Mouse (Mus musculus): ENCODE results near the gene Uap1. TPM values are rescaled to one million over a fixed set of nuclear protein-coding genes. Genes with fewer than 3 reads are reported as not detected.
"Not testable (repeated sequence)": the region's sequence is repeated elsewhere in the genome, so short reads cannot be mapped to it uniquely, and the experiment has no call there.

The Uap1 gene
- polyA plus RNA-seq, 1 experiment: 28.0 TPM

DNA sequence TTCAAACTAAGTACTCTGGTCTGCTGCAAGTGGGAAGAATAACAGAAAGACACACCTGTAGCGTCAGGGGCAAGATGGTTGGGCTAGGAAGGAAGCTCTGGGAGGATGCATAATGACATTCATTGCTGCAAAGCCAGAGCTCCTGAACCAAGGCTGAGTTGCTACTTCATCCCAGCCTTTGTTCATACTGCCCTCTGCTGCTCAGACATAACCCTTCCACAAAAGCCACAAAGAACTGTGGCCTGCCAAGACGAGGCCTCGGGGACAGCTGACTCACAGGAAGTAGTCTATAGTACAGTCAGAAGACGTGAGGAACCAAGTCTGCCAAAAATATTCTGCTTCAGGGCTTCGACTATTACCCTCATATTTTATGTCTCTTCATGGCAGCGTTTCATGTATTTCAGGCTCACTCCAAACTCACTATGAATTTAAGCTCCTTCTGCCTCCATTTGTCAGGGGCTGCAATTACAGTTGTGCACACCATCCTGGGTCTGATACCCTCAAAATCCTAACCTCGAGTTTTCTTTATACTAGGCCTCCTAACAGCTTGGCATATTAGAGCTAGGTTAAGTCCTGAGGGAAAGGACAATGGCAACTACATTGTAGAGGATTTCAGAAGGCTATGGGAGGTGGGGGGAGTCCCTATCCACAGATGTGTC lies 38.3 kb downstream of the Uap1 start:
- TF ChIP-seq POLR2A (IDR thresholded peaks at IDR 0.05; ENCODE audit: borderline replicate concordance, low read depth, low read length) (no peak), CTCF (IDR thresholded peaks at IDR 0.05; ENCODE audit: low read depth, low read length) (peak; percentile 53)
- H3K27ac ChIP-seq (ENCODE audit: insufficient read depth, low read depth, low read length): peak overlapping the region; percentile 16; the same call in 1 of the 2 replicates

GRCm38 (mm10) chr1:170134264-170134663 lies 40.5 kb downstream of the Uap1 start:
- TF ChIP-seq POLR2A (IDR thresholded peaks at IDR 0.05; ENCODE audit: borderline replicate concordance, low read depth, low read length): no peak
- TF ChIP-seq CTCF (IDR thresholded peaks at IDR 0.05; ENCODE audit: low read depth, low read length): no peak
- Histone ChIP-seq H3K4me3 (ENCODE audit: insufficient read depth, low read length) (no peak overlapping the region), H3K27ac (ENCODE audit: insufficient read depth, low read depth, low read length) (no peak overlapping the region), H3K4me1 (ENCODE audit: control insufficient read depth, insufficient read depth, low read length) (peaks cover 6% of the 10 kb centered on the region)

More for the DNA sequence above, 38.3 kb downstream of the Uap1 start:
- Histone ChIP-seq H3K4me3 (ENCODE audit: insufficient read depth, low read length) (no peak overlapping the region), H3K4me1 (ENCODE audit: control insufficient read depth, insufficient read depth, low read length) (peaks cover 6% of the 10 kb centered on the region)

GRCm38 (mm10) chr1:170130962-170131361 lies 43.8 kb downstream of the Uap1 start:
- H3K4me1 ChIP-seq (ENCODE audit: control insufficient read depth, insufficient read depth, low read length): no peaks in the 10 kb centered on the region
- TF ChIP-seq POLR2A (IDR thresholded peaks at IDR 0.05; ENCODE audit: borderline replicate concordance, low read depth, low read length): no peak
- TF ChIP-seq CTCF (IDR thresholded peaks at IDR 0.05; ENCODE audit: low read depth, low read length): no peak
- no peak overlapping the region for H3K27ac ChIP-seq (ENCODE audit: insufficient read depth, low read depth, low read length)
- H3K4me3 ChIP-seq (ENCODE audit: insufficient read depth, low read length): no peak overlapping the region

DNA sequence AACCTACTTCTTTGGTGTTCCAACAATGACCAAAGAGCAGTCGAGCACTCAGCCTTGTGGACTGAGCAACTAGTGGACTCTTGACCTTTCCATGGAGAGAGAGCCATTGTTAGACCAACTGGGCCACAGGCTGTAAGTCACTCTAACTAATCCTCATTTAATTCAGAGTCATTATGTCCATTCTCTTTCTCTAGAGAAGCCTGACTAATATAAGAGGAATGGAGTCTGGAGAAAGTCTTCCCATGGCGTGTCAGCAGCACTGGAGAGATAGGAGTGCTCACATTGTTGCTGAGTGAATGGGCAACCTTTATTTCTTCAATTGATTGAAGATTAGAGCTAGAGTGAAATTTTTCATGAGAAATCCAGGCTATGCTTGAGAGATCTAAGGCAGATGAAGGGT lies 50.1 kb downstream of the Uap1 start:
- TF ChIP-seq CTCF (IDR thresholded peaks at IDR 0.05; ENCODE audit: low read depth, low read length): no peak
- TF ChIP-seq POLR2A (IDR thresholded peaks at IDR 0.05; ENCODE audit: borderline replicate concordance, low read depth, low read length): no peak
- H3K4me3 ChIP-seq (ENCODE audit: insufficient read depth, low read length): no peak overlapping the region
- H3K4me1 ChIP-seq (ENCODE audit: control insufficient read depth, insufficient read depth, low read length): no peaks in the 10 kb centered on the region
- H3K27ac ChIP-seq (ENCODE audit: insufficient read depth, low read depth, low read length): no peak overlapping the region

GRCm38 (mm10) chr1:170113616-170114015 lies 61.1 kb downstream of the Uap1 start:
- TF ChIP-seq CTCF (IDR thresholded peaks at IDR 0.05; ENCODE audit: low read depth, low read length): no peak
- no peak for TF ChIP-seq POLR2A (IDR thresholded peaks at IDR 0.05; ENCODE audit: borderline replicate concordance, low read depth, low read length)
- Histone ChIP-seq H3K4me3 (ENCODE audit: insufficient read depth, low read length) (no peak overlapping the region), H3K27ac (ENCODE audit: insufficient read depth, low read depth, low read length) (no peak overlapping the region), H3K4me1 (ENCODE audit: control insufficient read depth, insufficient read depth, low read length) (no peaks in the 10 kb centered on the region)

- Histone ChIP-seq H3K27ac (ENCODE audit: insufficient read depth, low read depth, low read length) (no peak overlapping the region), H3K4me1 (ENCODE audit: control insufficient read depth, insufficient read depth, low read length) (no peaks in the 10 kb centered on the region), H3K4me3 (ENCODE audit: insufficient read depth, low read length) (no peak overlapping the region)
- no peak for TF ChIP-seq CTCF (IDR thresholded peaks at IDR 0.05; ENCODE audit: low read depth, low read length)
- no peak for TF ChIP-seq POLR2A (IDR thresholded peaks at IDR 0.05; ENCODE audit: borderline replicate concordance, low read depth, low read length)
Observed at GRCm38 (mm10) chr1:170112261-170112660, 62.5 kb downstream of the Uap1 start.

DNA sequence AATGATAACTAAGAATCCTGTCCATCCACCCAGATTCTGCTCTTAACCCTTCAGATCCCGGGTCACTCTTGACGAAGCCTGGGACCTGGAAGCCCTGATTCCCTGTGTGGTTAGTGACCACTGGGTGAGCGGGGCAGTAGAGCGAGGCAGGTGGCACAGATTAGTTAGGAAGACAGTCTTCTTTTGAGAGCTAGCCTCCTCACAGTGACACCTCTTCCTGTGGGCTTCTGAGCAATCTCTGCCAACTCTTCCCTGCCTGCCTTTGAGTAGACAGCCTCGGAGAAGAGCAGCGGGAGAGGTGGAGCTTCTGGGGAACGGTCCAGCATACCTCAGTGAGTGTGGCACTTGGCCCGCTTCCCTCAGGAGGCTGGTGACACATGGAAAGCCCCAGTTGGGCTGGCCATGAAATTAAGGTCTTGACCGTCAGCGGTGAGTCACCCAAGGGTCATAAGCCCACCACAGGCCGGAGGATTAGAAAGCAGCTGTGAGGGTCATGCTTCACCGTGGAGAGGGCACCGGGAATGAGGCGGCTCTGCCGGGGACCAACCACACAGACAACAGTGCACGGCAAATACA lies 63.0 kb downstream of the Uap1 start:
- no peak overlapping the region for H3K4me3 ChIP-seq (ENCODE audit: insufficient read depth, low read length)

GRCm38 (mm10) chr1:170110516-170111332 lies 64.0 kb downstream of the Uap1 start, which contains the start of gene Ddr2:
Gene Ddr2 (minus strand): TSS chr1:170110762.
- H3K27ac ChIP-seq (ENCODE audit: insufficient read depth, low read depth, low read length): no peak within 1 kb of the TSS
- TF ChIP-seq POLR2A (IDR thresholded peaks at IDR 0.05; ENCODE audit: borderline replicate concordance, low read depth, low read length): no peak
- TF ChIP-seq CTCF (IDR thresholded peaks at IDR 0.05; ENCODE audit: low read depth, low read length): no peak
- no peak within 1 kb of the TSS for H3K4me3 ChIP-seq (ENCODE audit: insufficient read depth, low read length)
- H3K4me1 ChIP-seq (ENCODE audit: control insufficient read depth, insufficient read depth, low read length): no peaks in the 10 kb centered on the region

More for the DNA sequence above, 63.0 kb downstream of the Uap1 start:
- TF ChIP-seq POLR2A (IDR thresholded peaks at IDR 0.05; ENCODE audit: borderline replicate concordance, low read depth, low read length) (no peak), CTCF (IDR thresholded peaks at IDR 0.05; ENCODE audit: low read depth, low read length) (no peak)
- H3K4me1 ChIP-seq (ENCODE audit: control insufficient read depth, insufficient read depth, low read length): no peaks in the 10 kb centered on the region
- no peak overlapping the region for H3K27ac ChIP-seq (ENCODE audit: insufficient read depth, low read depth, low read length)

- Histone ChIP-seq H3K4me3 (ENCODE audit: insufficient read depth, low read length) (no peak overlapping the region), H3K27ac (ENCODE audit: insufficient read depth, low read depth, low read length) (no peak overlapping the region), H3K4me1 (ENCODE audit: control insufficient read depth, insufficient read depth, low read length) (no peaks in the 10 kb centered on the region)
- TF ChIP-seq POLR2A (IDR thresholded peaks at IDR 0.05; ENCODE audit: borderline replicate concordance, low read depth, low read length) (no peak), CTCF (IDR thresholded peaks at IDR 0.05; ENCODE audit: low read depth, low read length) (no peak)
Observed at GRCm38 (mm10) chr1:170109776-170110515, 64.8 kb downstream of the Uap1 start.

DNA sequence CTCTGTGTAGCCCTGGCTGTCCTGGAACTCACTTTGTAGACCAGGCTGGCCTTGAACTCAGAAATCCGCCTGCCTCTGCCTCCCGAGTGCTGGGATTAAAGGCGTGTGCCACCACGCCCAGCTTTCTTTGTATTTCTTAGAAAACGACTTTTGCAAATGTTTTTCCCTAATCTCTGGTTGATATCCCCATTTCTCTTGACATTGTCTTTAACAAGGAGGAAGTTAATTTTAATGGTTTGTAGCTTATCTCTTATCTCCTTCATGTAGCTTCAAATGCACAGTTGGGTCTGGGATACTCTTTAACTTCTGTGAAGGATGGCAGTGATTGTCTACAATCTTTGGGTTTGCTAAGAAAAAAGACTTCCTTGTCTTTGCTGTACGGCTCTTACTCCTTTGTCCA lies 71.9 kb downstream of the Uap1 start:
- H3K27ac ChIP-seq (ENCODE audit: insufficient read depth, low read depth, low read length); H3K4me1 ChIP-seq (ENCODE audit: control insufficient read depth, insufficient read depth, low read length); H3K4me3 ChIP-seq (ENCODE audit: insufficient read depth, low read length): not testable (repeated sequence)
